Mouse (Mus musculus): ENCODE results near the gene Hcn4. TPM values are rescaled to one million over a fixed set of nuclear protein-coding genes. Genes with fewer than 3 reads are reported as not detected.
A peak's percentile ranks its signal among the peaks of the same experiment; 100 is the strongest.

Hcn4 gene
- 0.01 and 0.02 TPM in 2 replicates for polyA plus RNA-seq (2012; rRNA removed)

GRCm38 (mm10) chr9:58823139-58823917 is at the start of gene Hcn4:
Gene Hcn4, plus strand, starts transcription at chr9:58823412.
- no peaks in the 10 kb centered on the region for H3K4me1 ChIP-seq (ENCODE audit: control insufficient read depth, insufficient read depth, insufficient read length)
- H3K4me3 ChIP-seq (ENCODE audit: extremely low read depth, insufficient read depth, insufficient read length) = no peak within 1 kb of the TSS; the same call in 1 of the 2 replicates
- H3K27ac ChIP-seq (ENCODE audit: insufficient read depth, low read length) = no peak within 1 kb of the TSS
- H3K27me3 ChIP-seq (ENCODE audit: control insufficient read depth, insufficient read depth, low read length) = peaks cover 21% of the 10 kb centered on the region
- 3% methylated on average over 81 of the region's 95 CpGs for WGBS
- no peaks in the 10 kb centered on the region for H3K36me3 ChIP-seq (ENCODE audit: control insufficient read depth, insufficient read depth, low read length)
- TF ChIP-seq POLR2A (IDR thresholded peaks at IDR 0.05; ENCODE audit: low read depth, low read length) (no peak), CTCF (IDR thresholded peaks at IDR 0.05; ENCODE audit: extremely low read depth, insufficient read depth, insufficient read length, insufficient replicate concordance) (no peak)
- no peak for DNase-seq (ENCODE audit: low read depth in 1 of 2, low spot score in 2 of 2)

- TF ChIP-seq POLR2A (IDR thresholded peaks at IDR 0.05; ENCODE audit: low read depth, low read length) (no peak), CTCF (IDR thresholded peaks at IDR 0.05; ENCODE audit: extremely low read depth, insufficient read depth, insufficient read length, insufficient replicate concordance) (no peak)
- no peak for DNase-seq (ENCODE audit: low read depth in 1 of 2, low spot score in 2 of 2)
- WGBS = 63% methylated on average over 3 of the region's 3 CpGs
Observed at GRCm38 (mm10) chr9:58774761-58775160, 48.5 kb upstream of the Hcn4 start.

GRCm38 (mm10) chr9:58775363-58775762 is 47.8 kb upstream of the Hcn4 start:
- 21% methylated on average over 2 of the region's 2 CpGs for WGBS

More at GRCm38 (mm10) chr9:58774761-58775160, 48.5 kb upstream of the Hcn4 start:
- no peaks in the 10 kb centered on the region for H3K4me1 ChIP-seq (ENCODE audit: control insufficient read depth, insufficient read depth, insufficient read length)
- no peaks in the 10 kb centered on the region for H3K36me3 ChIP-seq (ENCODE audit: control insufficient read depth, insufficient read depth, low read length)
- no peaks in the 10 kb centered on the region for H3K27me3 ChIP-seq (ENCODE audit: control insufficient read depth, insufficient read depth, low read length)
- H3K4me3 ChIP-seq (ENCODE audit: extremely low read depth, insufficient read depth, insufficient read length) = no peak overlapping the region
- no peak overlapping the region for H3K27ac ChIP-seq (ENCODE audit: insufficient read depth, low read length)

GRCm38 (mm10) chr9:58789476-58789875 is 33.7 kb upstream of the Hcn4 start:
- no peak for DNase-seq (ENCODE audit: low read depth in 1 of 2, low spot score in 2 of 2)
- H3K4me1 ChIP-seq (ENCODE audit: control insufficient read depth, insufficient read depth, insufficient read length) = no peaks in the 10 kb centered on the region
- no peak overlapping the region for H3K4me3 ChIP-seq (ENCODE audit: extremely low read depth, insufficient read depth, insufficient read length)
- no peak for TF ChIP-seq POLR2A (IDR thresholded peaks at IDR 0.05; ENCODE audit: low read depth, low read length)
- no peak for TF ChIP-seq CTCF (IDR thresholded peaks at IDR 0.05; ENCODE audit: extremely low read depth, insufficient read depth, insufficient read length, insufficient replicate concordance)
- WGBS = 97% methylated on average over 3 of the region's 3 CpGs
- no peaks in the 10 kb centered on the region for H3K27me3 ChIP-seq (ENCODE audit: control insufficient read depth, insufficient read depth, low read length)
- no peak overlapping the region for H3K27ac ChIP-seq (ENCODE audit: insufficient read depth, low read length)
- H3K36me3 ChIP-seq (ENCODE audit: control insufficient read depth, insufficient read depth, low read length) = no peaks in the 10 kb centered on the region

More at GRCm38 (mm10) chr9:58775363-58775762, 47.8 kb upstream of the Hcn4 start:
- Histone ChIP-seq H3K36me3 (ENCODE audit: control insufficient read depth, insufficient read depth, low read length) (no peaks in the 10 kb centered on the region), H3K27ac (ENCODE audit: insufficient read depth, low read length) (no peak overlapping the region), H3K27me3 (ENCODE audit: control insufficient read depth, insufficient read depth, low read length) (no peaks in the 10 kb centered on the region), H3K4me3 (ENCODE audit: extremely low read depth, insufficient read depth, insufficient read length) (no peak overlapping the region), H3K4me1 (ENCODE audit: control insufficient read depth, insufficient read depth, insufficient read length) (no peaks in the 10 kb centered on the region)
- DNase-seq (ENCODE audit: low read depth in 1 of 2, low spot score in 2 of 2) = no peak
- TF ChIP-seq POLR2A (IDR thresholded peaks at IDR 0.05; ENCODE audit: low read depth, low read length) (no peak), CTCF (IDR thresholded peaks at IDR 0.05; ENCODE audit: extremely low read depth, insufficient read depth, insufficient read length, insufficient replicate concordance) (no peak)

GRCm38 (mm10) chr9:58798155-58798554 is 25.1 kb upstream of the Hcn4 start:
- no peak for TF ChIP-seq CTCF (IDR thresholded peaks at IDR 0.05; ENCODE audit: extremely low read depth, insufficient read depth, insufficient read length, insufficient replicate concordance)
- TF ChIP-seq POLR2A (IDR thresholded peaks at IDR 0.05; ENCODE audit: low read depth, low read length) = no peak
- no peak overlapping the region for H3K4me3 ChIP-seq (ENCODE audit: extremely low read depth, insufficient read depth, insufficient read length)
- H3K36me3 ChIP-seq (ENCODE audit: control insufficient read depth, insufficient read depth, low read length) = no peaks in the 10 kb centered on the region
- H3K4me1 ChIP-seq (ENCODE audit: control insufficient read depth, insufficient read depth, insufficient read length) = no peaks in the 10 kb centered on the region
- WGBS = 80% methylated on average over 7 of the region's 7 CpGs
- no peaks in the 10 kb centered on the region for H3K27me3 ChIP-seq (ENCODE audit: control insufficient read depth, insufficient read depth, low read length)
- no peak overlapping the region for H3K27ac ChIP-seq (ENCODE audit: insufficient read depth, low read length)
- no peak for DNase-seq (ENCODE audit: low read depth in 1 of 2, low spot score in 2 of 2)

GRCm38 (mm10) chr9:58801441-58801840 is 21.8 kb upstream of the Hcn4 start:
- no peaks in the 10 kb centered on the region for H3K36me3 ChIP-seq (ENCODE audit: control insufficient read depth, insufficient read depth, low read length)
- no peak overlapping the region for H3K27ac ChIP-seq (ENCODE audit: insufficient read depth, low read length)
- DNase-seq (ENCODE audit: low read depth in 1 of 2, low spot score in 2 of 2) = no peak
- WGBS = 79% methylated on average over 2 of the region's 2 CpGs
- H3K4me1 ChIP-seq (ENCODE audit: control insufficient read depth, insufficient read depth, insufficient read length) = no peaks in the 10 kb centered on the region
- no peak for TF ChIP-seq CTCF (IDR thresholded peaks at IDR 0.05; ENCODE audit: extremely low read depth, insufficient read depth, insufficient read length, insufficient replicate concordance)
- no peak for TF ChIP-seq POLR2A (IDR thresholded peaks at IDR 0.05; ENCODE audit: low read depth, low read length)
- no peak overlapping the region for H3K4me3 ChIP-seq (ENCODE audit: extremely low read depth, insufficient read depth, insufficient read length)
- H3K27me3 ChIP-seq (ENCODE audit: control insufficient read depth, insufficient read depth, low read length) = no peaks in the 10 kb centered on the region

- no peaks in the 10 kb centered on the region for H3K27me3 ChIP-seq (ENCODE audit: control insufficient read depth, insufficient read depth, low read length)
- WGBS = 30% methylated on average over 4 of the region's 4 CpGs
- no peak for DNase-seq (ENCODE audit: low read depth in 1 of 2, low spot score in 2 of 2)
Observed at GRCm38 (mm10) chr9:58802294-58802693, 20.9 kb upstream of the Hcn4 start.

More at GRCm38 (mm10) chr9:58802294-58802693, 20.9 kb upstream of the Hcn4 start:
- Histone ChIP-seq H3K27ac (ENCODE audit: insufficient read depth, low read length) (peak overlapping the region; percentile 35), H3K4me1 (ENCODE audit: control insufficient read depth, insufficient read depth, insufficient read length) (no peaks in the 10 kb centered on the region), H3K4me3 (ENCODE audit: extremely low read depth, insufficient read depth, insufficient read length) (peak overlapping the region; percentile 31; the same call in 1 of the 2 replicates), H3K36me3 (ENCODE audit: control insufficient read depth, insufficient read depth, low read length) (no peaks in the 10 kb centered on the region)
- TF ChIP-seq POLR2A (IDR thresholded peaks at IDR 0.05; ENCODE audit: low read depth, low read length) = no peak
- no peak for TF ChIP-seq CTCF (IDR thresholded peaks at IDR 0.05; ENCODE audit: extremely low read depth, insufficient read depth, insufficient read length, insufficient replicate concordance)

All from spleen, adult 2 months (tissue).